Mouse (Mus musculus): ENCODE measurements around the gene Clasp1. TPM values are rescaled to one million over a fixed set of nuclear protein-coding genes. Genes with fewer than 3 reads are reported as not detected.

Gene Clasp1
- polyA plus RNA-seq, 1 experiment from 2014 or later: 79.7 TPM

DNA sequence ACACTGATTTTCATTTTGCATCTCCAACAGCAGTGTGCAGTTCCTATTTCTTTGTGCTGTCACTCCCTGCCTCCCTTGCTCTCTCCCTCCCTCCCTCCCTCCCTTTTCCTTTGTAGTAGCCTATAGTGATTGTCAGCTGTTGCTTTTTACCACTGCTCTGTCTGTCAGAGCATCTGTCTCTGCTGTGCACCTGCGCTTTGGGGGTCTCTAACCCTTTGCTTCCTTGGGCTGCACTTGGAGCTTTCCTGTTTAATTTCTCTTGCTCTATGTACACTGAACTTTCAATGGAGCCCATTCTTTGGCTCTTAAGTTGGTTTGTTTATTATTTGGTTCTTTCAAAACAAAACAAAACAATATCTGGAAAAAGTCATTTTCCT is 69.0 kb downstream of the Clasp1 start:
- Histone ChIP-seq H3K27ac (no peak overlapping the region), H3K9ac (no peak overlapping the region), H3K36me3 (peaks cover 17% of the 10 kb centered on the region; the same call in 1 of the 2 replicates), H3K4me2 (replicated peaks) (peak overlapping the region; percentile 32), H3K4me3 (no peak overlapping the region), H3K27me3 (no peaks in the 10 kb centered on the region), H3K9me3 (no peaks in the 10 kb centered on the region), H3K4me1 (peaks cover 29% of the 10 kb centered on the region)
- WGBS: 46% methylated on average over 1 of the region's 1 CpGs
- no peak for ATAC-seq (ENCODE audit: insufficient number of reproducible peaks, insufficient read depth, low FRiP score, low TSS enrichment)

DNA sequence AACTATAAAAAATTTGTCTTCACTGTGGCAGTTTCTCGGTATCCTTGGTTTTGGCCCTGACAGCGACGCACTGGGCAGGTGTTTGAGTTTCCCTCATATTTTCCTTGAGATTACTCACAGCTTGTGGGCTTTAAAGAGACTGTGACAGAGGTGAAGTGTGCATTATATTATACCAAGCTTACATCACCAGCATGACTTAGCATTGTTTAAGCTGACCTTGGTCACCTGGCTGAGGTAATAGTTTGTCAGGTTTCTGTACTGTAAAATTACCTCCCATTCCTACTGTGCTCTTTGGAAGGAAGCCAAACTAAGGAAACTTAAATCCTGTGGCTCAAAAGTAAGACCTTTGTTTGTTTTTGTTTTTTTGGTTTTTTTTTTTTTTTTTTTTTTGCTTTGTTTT is 69.4 kb downstream of the Clasp1 start:
- WGBS: 56% methylated on average over 3 of the region's 3 CpGs
- no peak for ATAC-seq (ENCODE audit: insufficient number of reproducible peaks, insufficient read depth, low FRiP score, low TSS enrichment)
- Histone ChIP-seq H3K36me3 (peaks cover 17% of the 10 kb centered on the region; the same call in 1 of the 2 replicates), H3K4me1 (peaks cover 29% of the 10 kb centered on the region), H3K27ac (no peak overlapping the region), H3K4me3 (no peak overlapping the region), H3K9me3 (no peaks in the 10 kb centered on the region), H3K9ac (no peak overlapping the region), H3K27me3 (no peaks in the 10 kb centered on the region), H3K4me2 (replicated peaks) (peak overlapping the region; percentile 32)

DNA sequence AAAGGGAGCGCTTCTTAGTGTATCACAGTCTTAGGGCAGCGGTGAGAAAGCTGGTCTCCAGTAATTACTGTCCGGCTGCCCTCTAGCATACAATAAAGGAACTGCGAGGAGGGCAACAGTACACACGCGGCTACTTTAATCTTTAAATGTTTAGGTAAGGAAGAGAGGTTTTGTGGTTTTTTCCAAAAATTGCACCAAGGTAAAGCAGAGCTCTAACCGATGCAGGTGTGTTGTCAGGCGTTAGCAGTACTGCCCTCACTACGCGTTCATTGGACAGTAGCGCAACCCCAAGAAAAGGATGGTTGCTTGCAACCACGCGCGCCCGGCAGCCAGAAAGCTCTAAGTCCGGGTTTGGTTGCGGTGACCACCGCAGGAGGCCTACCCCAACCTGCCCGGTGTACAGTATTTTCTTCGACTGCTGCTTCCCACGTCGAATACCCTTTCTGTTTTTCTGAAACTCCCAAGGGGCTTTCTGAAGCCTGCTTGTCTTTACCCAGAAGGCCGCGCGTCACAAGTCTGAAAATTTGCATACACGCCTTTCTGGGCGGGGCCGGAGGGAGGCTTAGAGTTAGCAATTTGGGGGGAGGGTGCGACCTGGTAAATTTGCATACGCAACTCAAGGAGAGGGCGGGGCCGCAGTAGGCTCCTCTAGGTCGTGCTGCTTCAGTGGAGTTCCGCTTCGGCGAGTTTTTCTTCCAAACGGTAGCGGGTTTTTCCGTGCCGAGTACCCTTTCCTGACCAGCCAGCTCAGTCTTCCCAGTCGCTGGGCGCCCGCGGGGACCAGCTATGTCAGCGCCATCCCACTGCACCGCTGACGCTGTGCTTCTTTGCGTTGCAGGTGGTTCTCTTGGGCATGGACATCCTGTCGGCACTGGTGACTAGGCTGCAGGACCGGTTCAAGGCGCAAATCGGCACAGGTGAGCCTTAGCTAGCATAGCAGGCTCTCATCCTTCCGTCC is 70.4 kb downstream of the Clasp1 start:
- Histone ChIP-seq H3K4me3 (peak overlapping the region; percentile 45), H3K4me1 (peaks cover 29% of the 10 kb centered on the region), H3K9ac (peak overlapping the region; percentile 60; the same call in 1 of the 2 replicates), H3K36me3 (peaks cover 25% of the 10 kb centered on the region), H3K27me3 (no peaks in the 10 kb centered on the region), H3K9me3 (no peaks in the 10 kb centered on the region), H3K27ac (peak overlapping the region; percentile 94), H3K4me2 (replicated peaks) (peak overlapping the region; percentile 73)
- WGBS: 1% methylated on average over 53 of the region's 53 CpGs
- peak; percentile 86 for ATAC-seq (ENCODE audit: insufficient number of reproducible peaks, insufficient read depth, low FRiP score, low TSS enrichment)

DNA sequence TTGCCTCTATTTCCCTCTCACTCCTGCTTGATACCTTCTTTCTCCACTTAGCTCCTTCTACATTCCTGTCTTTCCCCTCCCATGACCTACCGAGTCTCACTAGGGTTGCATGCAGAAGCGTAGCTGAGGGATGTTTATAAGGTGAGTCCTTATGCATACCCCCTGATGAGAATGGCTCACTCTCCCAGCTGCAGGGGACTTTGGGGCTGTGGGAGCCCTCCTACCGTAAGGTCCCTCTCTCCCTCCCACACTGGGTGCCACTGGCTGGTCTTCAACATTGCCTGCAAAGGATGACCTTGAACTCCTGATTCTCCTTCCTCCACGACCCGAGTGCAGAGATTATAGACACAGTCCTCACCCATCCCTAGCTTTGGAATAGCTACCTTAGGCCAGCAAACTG is 71.9 kb downstream of the Clasp1 start:
- Histone ChIP-seq H3K4me1 (peaks cover 29% of the 10 kb centered on the region), H3K27ac (no peak overlapping the region), H3K36me3 (peaks cover 39% of the 10 kb centered on the region), H3K9ac (no peak overlapping the region), H3K9me3 (no peaks in the 10 kb centered on the region), H3K4me2 (replicated peaks) (no peak overlapping the region), H3K27me3 (no peaks in the 10 kb centered on the region), H3K4me3 (no peak overlapping the region)
- no peak for ATAC-seq (ENCODE audit: insufficient number of reproducible peaks, insufficient read depth, low FRiP score, low TSS enrichment)
- WGBS: 93% methylated on average over 5 of the region's 5 CpGs

DNA sequence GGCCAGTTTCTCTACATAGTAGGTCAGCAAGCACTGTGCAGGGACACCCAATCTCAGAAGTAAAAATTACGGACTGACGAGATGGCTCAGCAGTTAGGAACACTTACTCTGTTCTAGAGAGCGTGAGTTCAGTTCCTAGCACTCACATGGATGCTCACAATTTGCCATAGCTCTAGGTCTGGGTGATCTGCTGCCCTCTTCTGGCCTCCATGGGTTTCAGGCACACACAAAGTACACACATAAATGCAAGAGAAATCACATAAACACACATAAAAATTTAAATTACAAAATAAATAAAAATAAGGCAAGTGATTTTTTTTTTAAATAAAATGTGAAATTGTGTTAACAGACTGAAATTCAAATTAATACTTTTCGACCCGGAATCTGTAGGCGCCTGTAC is 77.2 kb downstream of the Clasp1 start:
- no peaks in the 10 kb centered on the region for H3K9me3 ChIP-seq
- WGBS: 96% methylated on average over 6 of the region's 6 CpGs
- H3K9ac ChIP-seq: no peak overlapping the region
- no peak overlapping the region for H3K4me3 ChIP-seq
- no peak for ATAC-seq (ENCODE audit: insufficient number of reproducible peaks, insufficient read depth, low FRiP score, low TSS enrichment)
- H3K4me1 ChIP-seq: no peaks in the 10 kb centered on the region
- H3K36me3 ChIP-seq: peaks cover 61% of the 10 kb centered on the region
- H3K4me2 ChIP-seq (replicated peaks): no peak overlapping the region
- no peak overlapping the region for H3K27ac ChIP-seq
- no peaks in the 10 kb centered on the region for H3K27me3 ChIP-seq

DNA sequence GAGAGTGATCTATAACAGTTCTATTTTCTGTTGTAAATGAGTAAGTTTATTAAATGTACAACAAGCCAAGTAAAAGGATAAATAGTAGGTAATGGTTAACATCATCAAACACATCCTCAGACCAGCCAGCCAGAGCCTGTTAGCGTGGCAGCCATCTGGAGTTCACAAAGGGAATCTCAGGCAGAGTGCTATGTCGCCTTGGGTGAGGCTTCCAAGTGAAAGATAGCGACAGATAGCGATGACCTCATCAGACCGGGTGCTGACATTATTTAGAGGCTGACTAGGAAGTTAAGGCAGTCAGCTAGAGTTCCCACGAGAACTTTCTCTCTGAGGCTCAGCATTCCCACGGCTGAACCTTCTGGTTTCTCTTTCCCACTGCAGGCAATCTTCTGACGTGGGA is 83.5 kb downstream of the Clasp1 start:
- WGBS: 85% methylated on average over 8 of the region's 8 CpGs
- ATAC-seq (ENCODE audit: insufficient number of reproducible peaks, insufficient read depth, low FRiP score, low TSS enrichment): no peak
- Histone ChIP-seq H3K4me3 (no peak overlapping the region), H3K4me1 (no peaks in the 10 kb centered on the region), H3K36me3 (peaks cover 42% of the 10 kb centered on the region), H3K4me2 (replicated peaks) (no peak overlapping the region), H3K9me3 (no peaks in the 10 kb centered on the region), H3K27me3 (no peaks in the 10 kb centered on the region), H3K9ac (no peak overlapping the region), H3K27ac (no peak overlapping the region)

DNA sequence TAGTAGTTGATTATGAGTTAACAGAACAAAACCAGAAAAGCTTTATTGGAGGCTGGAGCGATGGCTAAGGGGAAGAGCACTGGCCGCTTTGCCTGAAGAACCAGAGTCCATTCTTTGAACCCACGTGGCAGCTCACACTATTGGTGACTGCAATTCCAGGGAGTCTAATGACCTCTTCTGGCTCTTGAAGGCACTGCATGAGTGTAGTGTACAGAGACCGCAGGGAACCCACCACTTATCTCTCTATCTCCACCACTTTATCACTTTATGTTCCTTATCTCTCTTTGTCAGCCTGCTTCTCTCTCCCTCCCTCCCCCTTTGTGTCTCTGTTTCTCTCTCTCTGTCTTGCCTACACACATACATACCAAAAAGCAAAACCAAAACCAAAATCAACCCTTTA is 88.1 kb downstream of the Clasp1 start:
- no peak for ATAC-seq (ENCODE audit: insufficient number of reproducible peaks, insufficient read depth, low FRiP score, low TSS enrichment)
- no peak overlapping the region for H3K9ac ChIP-seq

DNA sequence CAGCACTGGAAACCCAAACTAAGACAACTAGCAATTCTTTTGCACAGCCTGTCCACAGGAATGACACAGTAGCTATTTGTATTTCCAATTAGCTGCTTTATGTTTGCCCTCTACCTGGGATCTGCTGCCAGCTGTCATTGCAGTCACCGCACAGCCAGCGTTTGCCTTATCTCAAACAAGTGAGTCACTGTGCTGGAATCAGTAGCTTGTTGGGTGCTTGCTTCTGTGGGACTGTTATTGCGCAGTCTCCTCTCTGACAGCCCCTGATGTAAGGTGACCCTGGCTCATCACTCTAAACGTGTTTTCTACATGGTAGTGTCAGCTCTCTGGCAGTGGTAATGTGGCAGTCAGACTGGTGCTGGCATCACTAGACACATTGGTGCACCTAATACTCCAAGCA is 90.4 kb downstream of the Clasp1 start:
- Histone ChIP-seq H3K4me3 (no peak overlapping the region), H3K9ac (no peak overlapping the region), H3K27me3 (no peaks in the 10 kb centered on the region), H3K4me1 (no peaks in the 10 kb centered on the region), H3K9me3 (no peaks in the 10 kb centered on the region), H3K27ac (no peak overlapping the region), H3K4me2 (replicated peaks) (no peak overlapping the region), H3K36me3 (peaks cover 7% of the 10 kb centered on the region)
- 84% methylated on average over 4 of the region's 4 CpGs for WGBS
- no peak for ATAC-seq (ENCODE audit: insufficient number of reproducible peaks, insufficient read depth, low FRiP score, low TSS enrichment)

More for the DNA sequence above, 88.1 kb downstream of the Clasp1 start:
- Histone ChIP-seq H3K4me2 (replicated peaks) (no peak overlapping the region), H3K27me3 (no peaks in the 10 kb centered on the region), H3K4me3 (no peak overlapping the region), H3K36me3 (peaks cover 20% of the 10 kb centered on the region), H3K27ac (no peak overlapping the region), H3K4me1 (no peaks in the 10 kb centered on the region), H3K9me3 (no peaks in the 10 kb centered on the region)
- WGBS: 55% methylated on average over 4 of the region's 4 CpGs

DNA sequence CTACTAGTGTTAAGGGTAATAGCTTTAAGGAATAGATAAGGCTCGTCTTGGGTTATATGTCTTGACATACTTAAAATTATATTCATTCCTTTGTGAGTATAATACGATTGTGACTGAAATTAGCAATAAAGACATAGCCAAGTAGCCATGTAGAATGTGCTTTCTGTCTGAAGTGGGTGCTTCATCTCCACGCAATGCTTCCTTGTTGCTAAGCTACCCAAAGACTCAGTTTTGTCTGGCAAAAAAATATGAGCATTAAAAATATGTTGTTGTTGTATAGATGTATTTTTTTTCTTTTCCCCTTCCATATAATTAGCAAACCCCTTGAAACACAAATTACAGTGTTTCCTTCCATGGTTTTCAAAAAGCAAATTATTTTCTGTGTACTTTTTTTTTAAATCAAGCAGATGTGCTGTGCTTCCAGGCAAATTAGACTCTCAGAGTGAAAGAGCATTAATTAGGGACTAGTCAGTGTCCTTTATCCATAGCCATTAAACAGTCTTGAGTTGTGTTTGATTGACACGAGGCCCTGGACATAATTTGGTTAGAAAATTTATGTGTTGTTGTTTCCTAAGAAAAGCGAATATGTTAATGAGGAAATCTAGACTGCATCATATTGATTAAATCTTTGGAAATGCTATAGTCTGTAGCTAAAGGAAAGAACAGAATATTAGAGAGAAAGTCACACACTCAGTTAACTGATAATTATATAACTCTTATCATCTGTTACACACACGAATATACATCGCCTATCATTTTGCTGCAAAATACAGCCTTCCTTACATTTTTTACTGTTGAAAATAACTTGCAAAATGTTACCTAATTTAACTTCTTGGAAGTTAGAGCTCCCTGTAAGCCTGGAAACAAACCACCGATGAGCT is 91.9 kb downstream of the Clasp1 start:
- 75% methylated on average over 8 of the region's 8 CpGs for WGBS

DNA sequence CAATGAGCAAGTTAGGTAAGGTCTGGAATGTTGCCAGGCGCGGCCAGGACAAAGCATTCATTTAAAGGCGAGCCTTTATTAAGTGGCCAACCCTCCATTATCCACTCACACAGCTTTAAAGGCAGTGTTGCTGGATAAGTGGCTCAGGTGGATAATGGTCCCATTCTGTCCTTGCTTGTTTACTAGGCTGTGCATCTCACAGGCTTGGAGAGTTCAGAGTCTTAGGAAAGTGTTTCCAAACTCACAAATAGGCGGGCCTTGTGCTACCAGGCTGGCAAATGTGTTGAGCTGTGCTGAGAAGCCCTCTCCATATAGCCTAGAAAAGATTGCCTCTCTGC is 92.5 kb downstream of the Clasp1 start:
- H3K27ac ChIP-seq: no peak overlapping the region
- no peaks in the 10 kb centered on the region for H3K9me3 ChIP-seq
- H3K4me2 ChIP-seq (replicated peaks): no peak overlapping the region
- H3K4me1 ChIP-seq: no peaks in the 10 kb centered on the region
- H3K36me3 ChIP-seq: peaks cover 3% of the 10 kb centered on the region; the same call in 1 of the 2 replicates
- no peaks in the 10 kb centered on the region for H3K27me3 ChIP-seq
- H3K4me3 ChIP-seq: no peak overlapping the region
- H3K9ac ChIP-seq: no peak overlapping the region
- 61% methylated on average over 4 of the region's 4 CpGs for WGBS
- no peak for ATAC-seq (ENCODE audit: insufficient number of reproducible peaks, insufficient read depth, low FRiP score, low TSS enrichment)

More for the DNA sequence above, 91.9 kb downstream of the Clasp1 start:
- H3K27ac ChIP-seq: no peak overlapping the region
- H3K4me3 ChIP-seq: no peak overlapping the region
- H3K4me1 ChIP-seq: no peaks in the 10 kb centered on the region
- H3K36me3 ChIP-seq: peaks cover 7% of the 10 kb centered on the region
- no peak overlapping the region for H3K4me2 ChIP-seq (replicated peaks)
- H3K9ac ChIP-seq: no peak overlapping the region
- no peaks in the 10 kb centered on the region for H3K9me3 ChIP-seq
- ATAC-seq (ENCODE audit: insufficient number of reproducible peaks, insufficient read depth, low FRiP score, low TSS enrichment): no peak
- no peaks in the 10 kb centered on the region for H3K27me3 ChIP-seq

DNA sequence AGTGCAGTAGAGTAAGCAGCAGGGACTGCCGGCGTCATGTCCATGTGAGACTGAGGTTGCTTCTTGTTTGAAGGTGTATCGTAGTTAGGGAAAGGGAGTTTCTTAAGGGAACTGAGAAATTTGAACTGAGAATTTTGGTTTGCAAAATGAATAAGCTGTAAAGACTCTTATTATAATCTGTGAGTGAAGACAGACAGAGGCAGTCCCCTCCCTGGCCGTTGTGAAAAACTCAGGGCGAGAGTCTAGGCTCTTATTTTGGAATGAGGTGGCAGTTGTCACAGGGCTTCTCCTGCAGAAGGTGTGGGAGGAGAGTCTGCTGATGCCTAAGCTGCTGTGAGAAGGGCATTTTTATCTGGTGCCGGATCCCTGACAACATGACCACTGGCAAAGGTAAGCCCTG is 92.8 kb downstream of the Clasp1 start:
- no peak overlapping the region; the same call in 1 of the 2 replicates for H3K27ac ChIP-seq

More for the DNA sequence above, 92.8 kb downstream of the Clasp1 start:
- H3K27me3 ChIP-seq: no peaks in the 10 kb centered on the region
- H3K36me3 ChIP-seq: peaks cover 3% of the 10 kb centered on the region; the same call in 1 of the 2 replicates
- H3K4me3 ChIP-seq: no peak overlapping the region
- no peaks in the 10 kb centered on the region for H3K4me1 ChIP-seq
- no peak overlapping the region for H3K9ac ChIP-seq
- no peaks in the 10 kb centered on the region for H3K9me3 ChIP-seq
- no peak for ATAC-seq (ENCODE audit: insufficient number of reproducible peaks, insufficient read depth, low FRiP score, low TSS enrichment)
- WGBS: 74% methylated on average over 6 of the region's 6 CpGs
- no peak overlapping the region for H3K4me2 ChIP-seq (replicated peaks)
